Mouse (Mus musculus) thymus, adult 2 months (tissue): ENCODE measurements around the gene Gtdc1. TPM values are rescaled to one million over a fixed set of nuclear protein-coding genes. Genes with fewer than 3 reads are reported as not detected.
"Not testable (repeated sequence)": the region's sequence is repeated elsewhere in the genome, so short reads cannot be mapped to it uniquely, and the experiment has no call there.

ENCODE experiments used
- DNase-seq: peaks from one replicate; pipeline ENCODE4 v3.0.0; 2021
- H3K27ac ChIP-seq: fragments of 200-500 bp; 2 replicates; pipeline ENCODE4 v1.5.1; 2012; ENCODE audit warnings: low read length, control low read depth; ENCODE audit not compliant: control insufficient read depth, insufficient read depth
- H3K27me3 ChIP-seq: fragments of 200-500 bp; 2 replicates; pipeline ENCODE4 v1.6.1; 2012; ENCODE audit warnings: mild to moderate bottlenecking, low read length, moderate library complexity, mixed read lengths; ENCODE audit not compliant: control insufficient read depth, insufficient read depth
- H3K36me3 ChIP-seq: fragments of 200-500 bp; 2 replicates; pipeline ENCODE4 v1.6.1; 2012; ENCODE audit warnings: mild to moderate bottlenecking, low read length, moderate library complexity; ENCODE audit not compliant: control insufficient read depth, insufficient read depth
- H3K4me1 ChIP-seq: fragments of 200-500 bp; replicated peaks from 2 replicates; pipeline ENCODE4 v1.6.1; 2012; ENCODE audit warnings: low read length; ENCODE audit not compliant: control insufficient read depth, insufficient read depth
- H3K4me3 ChIP-seq: fragments of 200-500 bp; 2 replicates; pipeline ENCODE4 v1.5.1; 2012; ENCODE audit warnings: mild to moderate bottlenecking, low read length, control low read depth, moderate library complexity; ENCODE audit not compliant: control insufficient read depth, insufficient read depth
- CTCF ChIP-seq: fragments of 200-500 bp; IDR thresholded peaks from 2 replicates; pipeline ENCODE4 v1.5.1; 2012; ENCODE audit warnings: mild to moderate bottlenecking, control low read depth, low read length, moderate library complexity, borderline replicate concordance; ENCODE audit not compliant: control insufficient read depth, poor library complexity, insufficient read depth; ENCODE audit errors: extremely low read depth
- POLR2A ChIP-seq: fragments of 200-500 bp; IDR thresholded peaks from 2 replicates; pipeline ENCODE4 v1.6.1; 2012; ENCODE audit warnings: mild to moderate bottlenecking, low read length, control low read depth, moderate library complexity; ENCODE audit not compliant: control insufficient read depth, poor library complexity, insufficient read depth; ENCODE audit errors: extremely low read depth
- whole genome bisulfite sequencing: fragments of 180-500 bp; shearing (Covaris S2); methylation state at CpG from one replicate; pipeline ENCODE4 v1.1.7; 2018; 5-methylcytosine and 5-hydroxymethylcytosine counted together
- polyA plus RNA-seq: library from polyadenylated mRNA; depleted of rRNA; stranded (reverse); fragments of >200 nt; gene quantifications from 2 replicates; pipeline ENCODE4 v1.2.3, GENCODE M21; 2012

Gene Gtdc1
- polyA plus RNA-seq, 1 experiment: 13.9 TPM

- H3K4me1 ChIP-seq: no peaks in the 10 kb centered on the region
- no peaks in the 10 kb centered on the region for H3K27me3 ChIP-seq
- no peaks in the 10 kb centered on the region for H3K36me3 ChIP-seq
- H3K4me3 ChIP-seq: no peak overlapping the region
- H3K27ac ChIP-seq: no peak overlapping the region
- TF ChIP-seq POLR2A: no peak
- TF ChIP-seq CTCF: no peak
- no peak for DNase-seq
- WGBS: 100% methylated on average over 3 of the region's 3 CpGs
Observed at GRCm38 (mm10) chr2:44622471-44622870, 305.0 kb downstream of the Gtdc1 start.

- WGBS: 96% methylated on average over 3 of the region's 3 CpGs
- not testable (repeated sequence) for H3K4me1 ChIP-seq, H3K27me3 ChIP-seq, DNase-seq, H3K4me3 ChIP-seq, H3K36me3 ChIP-seq, H3K27ac ChIP-seq
Observed at GRCm38 (mm10) chr2:44599653-44600052, 327.8 kb downstream of the Gtdc1 start.

DNA sequence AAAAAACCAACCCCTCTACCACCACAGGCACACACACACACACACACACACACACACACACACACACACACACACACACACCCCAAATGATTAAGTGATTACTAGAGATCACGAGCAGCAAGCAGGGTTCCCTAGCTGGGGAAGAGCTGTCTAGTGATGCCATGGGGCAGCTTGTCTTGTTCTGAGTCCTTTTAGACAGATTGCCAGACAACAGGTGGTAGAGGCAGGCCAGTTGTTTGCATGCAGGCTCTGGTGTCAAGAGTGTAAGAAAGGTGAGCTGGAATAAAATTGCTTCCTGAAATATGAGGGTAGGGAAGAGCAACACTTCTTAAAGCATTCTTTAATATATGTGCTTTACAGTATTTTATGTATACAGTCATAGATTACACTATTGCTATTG, 333.2 kb downstream of the Gtdc1 start:
- DNase-seq: no peak
- Histone ChIP-seq H3K27ac (no peak overlapping the region), H3K27me3 (no peaks in the 10 kb centered on the region), H3K36me3 (no peaks in the 10 kb centered on the region), H3K4me3 (no peak overlapping the region), H3K4me1 (no peaks in the 10 kb centered on the region)
- TF ChIP-seq POLR2A (no peak), CTCF (no peak)
- 73% methylated on average over 1 of the region's 1 CpGs for WGBS

DNA sequence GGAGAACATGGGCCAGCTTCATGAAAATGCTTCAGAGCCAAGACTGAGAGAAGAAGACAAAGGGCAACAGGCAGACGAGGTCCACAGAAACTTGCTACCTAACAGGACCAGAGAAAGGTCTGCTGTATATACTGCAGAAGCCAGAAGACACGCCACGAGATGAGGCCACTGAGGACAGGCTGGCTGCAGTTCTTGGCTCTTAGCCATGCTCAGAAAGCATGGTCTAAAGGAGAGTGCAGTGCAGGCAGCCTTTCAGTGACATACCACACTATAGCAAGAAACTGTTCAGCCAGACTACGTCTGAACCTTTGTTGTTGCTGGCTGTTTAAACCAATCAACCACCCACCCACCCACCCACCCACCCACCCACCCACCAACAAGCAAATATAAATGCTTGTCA, 336.6 kb downstream of the Gtdc1 start:
- Histone ChIP-seq H3K4me3 (no peak overlapping the region), H3K36me3 (no peaks in the 10 kb centered on the region), H3K4me1 (no peaks in the 10 kb centered on the region), H3K27me3 (no peaks in the 10 kb centered on the region), H3K27ac (no peak overlapping the region)
- DNase-seq: no peak
- no peak for TF ChIP-seq POLR2A
- WGBS: 91% methylated on average over 4 of the region's 4 CpGs

- H3K27ac ChIP-seq: no peak overlapping the region
- H3K36me3 ChIP-seq: no peaks in the 10 kb centered on the region
- TF ChIP-seq POLR2A (no peak), CTCF (no peak)
- no peak overlapping the region for H3K4me3 ChIP-seq
- no peaks in the 10 kb centered on the region for H3K27me3 ChIP-seq
- no peaks in the 10 kb centered on the region for H3K4me1 ChIP-seq
- no peak for DNase-seq
Observed at GRCm38 (mm10) chr2:44584061-44584460, 343.4 kb downstream of the Gtdc1 start.

GRCm38 (mm10) chr2:44583491-44583890, 344.0 kb downstream of the Gtdc1 start:
- no peak for TF ChIP-seq POLR2A
- no peak for TF ChIP-seq CTCF
- Histone ChIP-seq H3K36me3 (no peaks in the 10 kb centered on the region), H3K4me1 (no peaks in the 10 kb centered on the region), H3K27me3 (no peaks in the 10 kb centered on the region), H3K27ac (no peak overlapping the region), H3K4me3 (no peak overlapping the region)
- no peak for DNase-seq

GRCm38 (mm10) chr2:44571810-44572209, 355.6 kb downstream of the Gtdc1 start:
- TF ChIP-seq CTCF: no peak
- TF ChIP-seq POLR2A: no peak
- H3K27me3 ChIP-seq: no peaks in the 10 kb centered on the region
- no peak overlapping the region for H3K27ac ChIP-seq
- no peaks in the 10 kb centered on the region for H3K4me1 ChIP-seq
- H3K4me3 ChIP-seq: no peak overlapping the region
- no peak for DNase-seq
- 96% methylated on average over 3 of the region's 3 CpGs for WGBS
- H3K36me3 ChIP-seq: no peaks in the 10 kb centered on the region
